Mouse (Mus musculus): ENCODE data around the gene Ripk3. TPM values are rescaled to one million over a fixed set of nuclear protein-coding genes. Genes with fewer than 3 reads are reported as not detected.

Ripk3 gene
- polyA plus RNA-seq, 1 experiment from 2014 or later = 24.1 TPM

DNA sequence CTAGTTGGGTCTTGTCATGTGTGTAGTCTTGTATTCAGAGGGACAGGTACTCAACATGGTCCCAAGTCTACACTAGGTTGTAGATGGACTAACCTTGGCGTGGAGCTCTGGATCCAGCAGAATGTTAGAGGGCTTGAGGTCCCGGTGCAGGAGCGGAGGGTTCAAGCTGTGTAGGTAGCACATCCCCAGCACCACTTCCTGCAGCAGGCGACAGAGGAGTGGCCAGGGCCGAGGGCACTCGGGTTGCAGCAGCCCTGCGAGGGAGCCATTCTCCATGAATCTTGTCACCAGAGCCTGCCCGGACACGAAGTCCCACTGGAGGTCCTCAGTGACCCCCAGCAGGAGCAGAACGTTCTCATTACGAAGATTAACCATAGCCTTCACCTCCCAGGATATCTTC lies 934 bp downstream of the Ripk3 start:
- Histone ChIP-seq H3K4me3 (peak overlapping the region; percentile 56), H3K9me3 (no peaks in the 10 kb centered on the region), H3K36me3 (replicated peaks) (0 out of 2 replicates have a peak, but pooled peaks cover 6% of the 10 kb centered on the region), H3K27ac (replicated peaks) (no peak overlapping the region), H3K27me3 (replicated peaks; ENCODE audit: low read depth, poor library complexity, severe bottlenecking) (peaks cover 81% of the 10 kb centered on the region), H3K4me1 (peaks cover 30% of the 10 kb centered on the region)
- DNase-seq (ENCODE audit: low spot score) = no peak
- 36% methylated on average over 11 of the region's 11 CpGs for WGBS

DNA sequence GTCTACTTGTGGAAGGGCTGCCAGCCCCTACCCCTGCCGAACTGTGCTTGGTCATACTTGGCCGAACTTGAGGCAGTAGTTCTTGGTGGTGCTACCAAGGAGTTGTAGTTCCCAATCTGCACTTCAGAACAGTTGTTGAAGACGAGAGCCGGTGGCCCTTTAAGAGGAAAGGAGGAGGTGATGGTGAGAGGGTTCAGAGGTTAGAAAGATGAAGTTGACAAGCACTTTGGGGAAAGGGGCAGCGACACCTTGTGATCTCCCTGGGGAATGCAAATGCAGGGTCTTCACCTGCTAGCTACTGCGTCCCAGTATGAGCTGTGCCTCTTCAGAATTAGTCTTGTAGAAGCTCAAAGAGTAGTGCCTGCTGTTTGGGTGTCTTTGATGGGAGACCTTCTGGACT lies 3.5 kb downstream of the Ripk3 start:
- H3K4me1 ChIP-seq = peaks cover 51% of the 10 kb centered on the region
- no peak for DNase-seq (ENCODE audit: low spot score)
- 25% methylated on average over 6 of the region's 6 CpGs for WGBS

DNA sequence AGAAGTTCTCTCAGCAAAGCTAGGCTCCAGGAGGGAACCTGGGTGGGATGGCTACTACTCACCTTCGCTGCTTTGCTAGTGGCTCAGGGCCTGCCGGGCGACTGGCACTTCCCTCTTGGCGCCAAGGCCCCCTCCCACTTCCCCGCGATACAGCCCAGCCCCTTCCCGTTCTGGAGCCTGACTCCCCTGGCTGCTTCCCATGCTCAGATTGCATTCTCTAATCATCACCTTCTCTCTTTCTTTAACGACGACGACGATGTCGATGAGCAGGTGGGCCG lies 4.8 kb downstream of the Ripk3 start, which contains the start of gene Adcy4:
Adcy4 (minus strand) TSS at position 138 of the 278 bp plus-strand sequence.
- H3K27me3 ChIP-seq (replicated peaks; ENCODE audit: low read depth, poor library complexity, severe bottlenecking) = peaks cover 93% of the 10 kb centered on the region
- peaks cover 50% of the 10 kb centered on the region for H3K4me1 ChIP-seq
- peak within 1 kb of the TSS; percentile 60 for H3K4me3 ChIP-seq
- H3K36me3 ChIP-seq (replicated peaks) = peaks cover 14% of the 10 kb centered on the region
- no peaks in the 10 kb centered on the region for H3K9me3 ChIP-seq
- no peak for DNase-seq (ENCODE audit: low spot score)
- 5% methylated on average over 13 of the region's 13 CpGs for WGBS
- H3K27ac ChIP-seq (replicated peaks) = peak within 1 kb of the TSS; percentile 79

More for the DNA sequence above, 3.5 kb downstream of the Ripk3 start:
- no peaks in the 10 kb centered on the region for H3K9me3 ChIP-seq
- peaks cover 98% of the 10 kb centered on the region for H3K27me3 ChIP-seq (replicated peaks; ENCODE audit: low read depth, poor library complexity, severe bottlenecking)
- no peak overlapping the region for H3K4me3 ChIP-seq
- H3K36me3 ChIP-seq (replicated peaks) = 0 out of 2 replicates have a peak, but pooled peaks cover 6% of the 10 kb centered on the region
- no peak overlapping the region for H3K27ac ChIP-seq (replicated peaks)

GRCm38 (mm10) chr14:55783171-55783957 lies 5.3 kb downstream of the Ripk3 start:
- Histone ChIP-seq H3K27ac (replicated peaks) (peak overlapping the region; percentile 79), H3K27me3 (replicated peaks; ENCODE audit: low read depth, poor library complexity, severe bottlenecking) (peaks cover 88% of the 10 kb centered on the region), H3K4me1 (peaks cover 45% of the 10 kb centered on the region), H3K4me3 (peak overlapping the region; percentile 60), H3K9me3 (no peaks in the 10 kb centered on the region), H3K36me3 (replicated peaks) (peaks cover 14% of the 10 kb centered on the region)
- DNase-seq (ENCODE audit: low spot score) = peak; percentile 63
- under 1% methylated on average over 31 of the region's 31 CpGs for WGBS

DNA sequence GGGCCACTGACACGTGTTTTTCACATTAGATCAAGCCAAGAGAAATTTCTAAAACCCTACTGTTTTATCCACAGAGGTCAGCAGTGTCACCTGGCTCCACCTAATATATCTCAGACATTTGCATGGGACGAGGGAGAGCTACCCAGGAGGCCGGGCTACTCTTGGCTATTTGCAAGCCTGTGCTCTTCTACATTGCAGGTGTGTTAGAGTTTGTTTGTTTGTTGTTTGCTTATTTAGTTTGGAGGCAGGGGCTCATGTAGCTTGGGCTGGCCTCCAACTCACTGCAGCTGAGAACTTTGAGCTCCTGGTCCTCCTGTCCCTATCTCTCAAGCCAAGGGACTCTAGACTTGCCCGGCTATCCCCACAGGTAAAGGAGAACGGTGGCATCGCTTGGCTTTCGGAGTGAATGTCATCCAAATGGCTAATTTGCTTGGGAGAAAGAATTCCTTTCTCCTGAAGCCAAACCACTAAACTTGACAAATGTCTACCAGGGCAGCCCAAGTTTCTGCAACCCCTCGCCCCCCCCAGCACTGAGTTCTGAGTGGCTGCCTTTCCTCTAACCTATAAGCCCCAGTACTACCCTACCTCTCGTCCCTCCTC lies 6.2 kb downstream of the Ripk3 start:
- Histone ChIP-seq H3K4me3 (peak overlapping the region; percentile 60), H3K27me3 (replicated peaks; ENCODE audit: low read depth, poor library complexity, severe bottlenecking) (peaks cover 79% of the 10 kb centered on the region), H3K36me3 (replicated peaks) (peaks cover 18% of the 10 kb centered on the region), H3K9me3 (no peaks in the 10 kb centered on the region), H3K4me1 (peaks cover 40% of the 10 kb centered on the region), H3K27ac (replicated peaks) (peak overlapping the region; percentile 76)
- DNase-seq (ENCODE audit: low spot score) = no peak
- WGBS = 41% methylated on average over 9 of the region's 9 CpGs

- H3K4me1 ChIP-seq = peaks cover 52% of the 10 kb centered on the region
- peaks cover 18% of the 10 kb centered on the region for H3K36me3 ChIP-seq (replicated peaks)
- peak; percentile 77 for DNase-seq (ENCODE audit: low spot score)
- peak overlapping the region; percentile 41 for H3K4me3 ChIP-seq
- WGBS = 13% methylated on average over 14 of the region's 14 CpGs
- no peaks in the 10 kb centered on the region for H3K9me3 ChIP-seq
- H3K27me3 ChIP-seq (replicated peaks; ENCODE audit: low read depth, poor library complexity, severe bottlenecking) = peaks cover 67% of the 10 kb centered on the region
- peak overlapping the region; percentile 45; the same call in 1 of the 2 replicates for H3K27ac ChIP-seq (replicated peaks)
These were observed 7.4 kb downstream of the Ripk3 start for GRCm38 (mm10) chr14:55781310-55781709.

DNA sequence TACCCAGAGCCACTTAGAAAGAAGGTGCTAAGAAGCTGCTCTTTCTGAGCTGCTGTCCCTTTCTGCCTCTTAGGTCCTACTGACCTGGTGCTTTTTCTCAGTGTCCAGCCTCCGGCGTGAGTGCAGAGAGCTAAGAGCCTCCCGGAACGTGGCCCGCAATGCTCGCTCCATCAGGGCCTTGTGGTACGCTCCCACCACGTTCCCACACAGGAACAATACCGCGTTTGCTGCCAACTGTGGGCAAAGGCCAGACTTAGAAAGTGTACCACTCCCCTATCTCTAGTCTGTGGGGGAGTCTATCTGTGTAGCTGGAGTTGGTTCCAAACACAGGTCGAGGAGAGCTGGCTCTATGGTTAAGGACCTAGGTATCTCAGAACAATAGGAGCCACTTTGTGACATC lies 7.9 kb downstream of the Ripk3 start:
- H3K27ac ChIP-seq (replicated peaks) = 0 out of 2 replicates have a peak overlapping the region, but pooled peaks have one; percentile 45
- no peaks in the 10 kb centered on the region for H3K9me3 ChIP-seq
- peaks cover 54% of the 10 kb centered on the region for H3K4me1 ChIP-seq
- H3K27me3 ChIP-seq (replicated peaks; ENCODE audit: low read depth, poor library complexity, severe bottlenecking) = peaks cover 62% of the 10 kb centered on the region
- peaks cover 13% of the 10 kb centered on the region for H3K36me3 ChIP-seq (replicated peaks)
- WGBS = 83% methylated on average over 11 of the region's 11 CpGs
- DNase-seq (ENCODE audit: low spot score) = no peak
- peak overlapping the region; percentile 41; the same call in 1 of the 2 replicates for H3K4me3 ChIP-seq

DNA sequence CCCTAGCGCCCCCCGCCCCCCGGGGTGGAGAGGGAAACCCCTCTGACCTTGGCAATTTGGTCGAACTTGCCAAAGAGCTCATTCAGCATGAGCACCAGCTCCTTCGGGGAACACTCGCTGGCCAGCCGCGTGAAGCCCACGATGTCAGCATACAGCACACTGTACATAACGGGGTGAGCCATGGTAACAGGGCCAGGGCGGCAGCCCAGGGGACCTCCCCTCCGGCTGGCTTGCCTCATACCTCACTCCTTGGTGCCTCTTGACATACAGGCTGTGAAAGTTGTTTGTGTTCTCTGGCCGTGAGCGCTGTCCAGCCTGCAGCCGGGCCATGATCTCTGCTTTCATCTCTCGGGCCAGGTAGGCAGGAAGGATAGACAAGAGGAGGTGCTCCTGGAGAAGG lies 9.0 kb downstream of the Ripk3 start:
- no peak for DNase-seq (ENCODE audit: low spot score)
- Histone ChIP-seq H3K4me3 (no peak overlapping the region), H3K9me3 (no peaks in the 10 kb centered on the region), H3K27ac (replicated peaks) (no peak overlapping the region), H3K4me1 (peaks cover 54% of the 10 kb centered on the region), H3K27me3 (replicated peaks; ENCODE audit: low read depth, poor library complexity, severe bottlenecking) (peaks cover 57% of the 10 kb centered on the region), H3K36me3 (replicated peaks) (peaks cover 17% of the 10 kb centered on the region)
- 63% methylated on average over 16 of the region's 16 CpGs for WGBS

- peaks cover 17% of the 10 kb centered on the region for H3K36me3 ChIP-seq (replicated peaks)
- H3K27me3 ChIP-seq (replicated peaks; ENCODE audit: low read depth, poor library complexity, severe bottlenecking) = peaks cover 50% of the 10 kb centered on the region
- WGBS = 91% methylated on average over 15 of the region's 15 CpGs
- H3K9me3 ChIP-seq = no peaks in the 10 kb centered on the region
- no peak overlapping the region for H3K4me3 ChIP-seq
- no peak overlapping the region for H3K27ac ChIP-seq (replicated peaks)
- peaks cover 46% of the 10 kb centered on the region for H3K4me1 ChIP-seq
- no peak for DNase-seq (ENCODE audit: low spot score)
These were observed 10.0 kb downstream of the Ripk3 start for GRCm38 (mm10) chr14:55778686-55779085.

DNA sequence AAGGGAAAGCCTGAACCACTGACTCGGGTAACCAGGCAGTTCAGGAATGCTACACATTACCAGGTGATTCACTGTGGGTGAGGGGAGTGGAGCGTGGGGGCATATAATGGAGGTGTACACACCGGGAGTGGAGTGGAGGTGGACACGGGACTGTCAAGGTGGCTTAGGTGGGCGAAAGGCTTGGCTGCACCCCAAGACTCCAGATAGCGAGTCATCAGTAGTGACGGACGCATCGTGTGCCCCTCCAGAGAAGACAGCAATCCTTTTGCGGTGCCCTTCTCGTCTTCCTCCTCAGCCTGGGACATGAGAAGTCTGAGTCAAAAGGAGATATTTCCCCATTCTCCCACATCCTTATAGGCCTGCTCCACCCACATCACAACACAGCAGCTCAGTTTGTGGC lies 10.9 kb downstream of the Ripk3 start:
- 90% methylated on average over 11 of the region's 11 CpGs for WGBS
- Histone ChIP-seq H3K27me3 (replicated peaks; ENCODE audit: low read depth, poor library complexity, severe bottlenecking) (peaks cover 47% of the 10 kb centered on the region), H3K4me1 (peaks cover 38% of the 10 kb centered on the region), H3K27ac (replicated peaks) (no peak overlapping the region), H3K4me3 (no peak overlapping the region), H3K9me3 (no peaks in the 10 kb centered on the region), H3K36me3 (replicated peaks) (peaks cover 17% of the 10 kb centered on the region)
- DNase-seq (ENCODE audit: low spot score) = no peak

- Histone ChIP-seq H3K36me3 (replicated peaks) (peaks cover 17% of the 10 kb centered on the region), H3K9me3 (no peaks in the 10 kb centered on the region), H3K4me1 (peaks cover 31% of the 10 kb centered on the region), H3K27ac (replicated peaks) (no peak overlapping the region), H3K4me3 (no peak overlapping the region), H3K27me3 (replicated peaks; ENCODE audit: low read depth, poor library complexity, severe bottlenecking) (peaks cover 45% of the 10 kb centered on the region)
- WGBS = 51% methylated on average over 3 of the region's 3 CpGs
- DNase-seq (ENCODE audit: low spot score) = no peak
These were observed 11.5 kb downstream of the Ripk3 start for GRCm38 (mm10) chr14:55777176-55777575.

- DNase-seq (ENCODE audit: low spot score) = no peak
- H3K27me3 ChIP-seq (replicated peaks; ENCODE audit: low read depth, poor library complexity, severe bottlenecking) = peaks cover 44% of the 10 kb centered on the region
- H3K27ac ChIP-seq (replicated peaks) = no peak overlapping the region
- no peaks in the 10 kb centered on the region for H3K9me3 ChIP-seq
- H3K36me3 ChIP-seq (replicated peaks) = peaks cover 17% of the 10 kb centered on the region
- no peak overlapping the region for H3K4me3 ChIP-seq
- H3K4me1 ChIP-seq = peaks cover 27% of the 10 kb centered on the region
- WGBS = 54% methylated on average over 7 of the region's 7 CpGs
These were observed 12.0 kb downstream of the Ripk3 start for GRCm38 (mm10) chr14:55776711-55777110.

Data from embryonic facial prominence, embryonic 10.5 days (tissue).